Mouse (Mus musculus): ENCODE data around the gene Map3k19. TPM values are rescaled to one million over a fixed set of nuclear protein-coding genes. Genes with fewer than 3 reads are reported as not detected.

Gene Map3k19
- polyA plus RNA-seq, 1 experiment = 0.09 TPM

GRCm38 (mm10) chr1:127780142-127780541 is 74.7 kb downstream of the Map3k19 start:
- H3K4me1 ChIP-seq = peaks cover 82% of the 10 kb centered on the region
- peaks cover 56% of the 10 kb centered on the region for H3K36me3 ChIP-seq (replicated peaks; ENCODE audit: low read length)
- H3K27me3 ChIP-seq (replicated peaks) = no peaks in the 10 kb centered on the region
- H3K9me3 ChIP-seq = no peaks in the 10 kb centered on the region
- TF ChIP-seq FLI1 (IDR thresholded peaks at IDR 0.05; ENCODE audit: low read length) (no peak), GATA1 (IDR thresholded peaks at IDR 0.05; ENCODE audit: borderline replicate concordance, low read length) (no peak)
- H3K4me3 ChIP-seq (replicated peaks) = no peak overlapping the region

DNA sequence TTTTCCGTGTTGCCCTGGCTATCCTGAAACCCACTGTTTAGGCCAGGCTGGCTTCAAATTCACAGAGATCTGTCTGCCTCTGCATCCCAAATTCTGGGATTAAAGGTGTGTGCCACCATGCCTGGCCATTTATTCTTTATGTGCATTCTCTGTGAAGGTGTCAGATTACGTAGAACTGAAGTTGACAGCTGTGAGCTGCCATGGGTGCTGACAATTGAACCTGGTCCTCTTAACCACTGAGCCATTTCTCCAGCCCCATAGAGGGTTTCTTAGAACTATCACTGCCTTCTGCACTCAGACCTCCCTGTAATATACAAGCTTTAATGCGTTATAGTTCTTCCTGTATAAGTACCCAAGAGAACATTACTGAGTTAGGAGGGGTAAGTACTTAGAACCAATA is 76.2 kb downstream of the Map3k19 start:
- peaks cover 43% of the 10 kb centered on the region for H3K36me3 ChIP-seq (replicated peaks; ENCODE audit: low read length)

DNA sequence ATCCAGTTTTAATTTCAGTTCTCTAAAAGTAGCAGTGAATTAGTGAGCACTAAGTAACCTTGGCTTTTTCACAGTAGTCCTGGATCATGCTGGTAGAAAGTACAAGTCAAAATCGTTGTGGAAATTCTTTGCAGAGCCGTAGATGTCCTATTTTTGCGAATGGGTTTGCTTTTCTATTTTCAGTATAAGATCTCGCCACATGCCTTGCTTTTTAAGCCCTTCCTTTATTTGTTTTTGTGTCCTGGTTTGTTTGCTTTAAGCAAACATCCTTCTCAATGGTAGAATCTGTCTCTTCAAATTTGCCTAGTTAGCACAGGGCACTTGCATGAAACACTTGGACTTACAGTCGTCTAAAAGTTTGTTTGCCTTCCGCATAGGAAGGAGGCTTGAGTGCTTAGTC is 78.6 kb downstream of the Map3k19 start:
- TF ChIP-seq GATA1 (IDR thresholded peaks at IDR 0.05; ENCODE audit: borderline replicate concordance, low read length) (no peak), FLI1 (IDR thresholded peaks at IDR 0.05; ENCODE audit: low read length) (no peak)
- Histone ChIP-seq H3K36me3 (replicated peaks; ENCODE audit: low read length) (peaks cover 35% of the 10 kb centered on the region), H3K4me3 (replicated peaks) (peak overlapping the region; percentile 100), H3K27me3 (replicated peaks) (no peaks in the 10 kb centered on the region), H3K9me3 (no peaks in the 10 kb centered on the region), H3K4me1 (peaks cover 65% of the 10 kb centered on the region)

More for the DNA sequence above, 76.2 kb downstream of the Map3k19 start:
- Histone ChIP-seq H3K9me3 (no peaks in the 10 kb centered on the region), H3K4me3 (replicated peaks) (no peak overlapping the region), H3K4me1 (peaks cover 71% of the 10 kb centered on the region), H3K27me3 (replicated peaks) (no peaks in the 10 kb centered on the region)
- TF ChIP-seq FLI1 (IDR thresholded peaks at IDR 0.05; ENCODE audit: low read length) (no peak), GATA1 (IDR thresholded peaks at IDR 0.05; ENCODE audit: borderline replicate concordance, low read length) (no peak)

GRCm38 (mm10) chr1:127775206-127775720 is 79.6 kb downstream of the Map3k19 start:
- Histone ChIP-seq H3K27me3 (replicated peaks) (no peaks in the 10 kb centered on the region), H3K4me1 (peaks cover 56% of the 10 kb centered on the region), H3K4me3 (replicated peaks) (peak overlapping the region; percentile 100), H3K36me3 (replicated peaks; ENCODE audit: low read length) (peaks cover 36% of the 10 kb centered on the region), H3K9me3 (no peaks in the 10 kb centered on the region)
- TF ChIP-seq FLI1 (IDR thresholded peaks at IDR 0.05; ENCODE audit: low read length) (no peak), GATA1 (IDR thresholded peaks at IDR 0.05; ENCODE audit: borderline replicate concordance, low read length) (no peak)

DNA sequence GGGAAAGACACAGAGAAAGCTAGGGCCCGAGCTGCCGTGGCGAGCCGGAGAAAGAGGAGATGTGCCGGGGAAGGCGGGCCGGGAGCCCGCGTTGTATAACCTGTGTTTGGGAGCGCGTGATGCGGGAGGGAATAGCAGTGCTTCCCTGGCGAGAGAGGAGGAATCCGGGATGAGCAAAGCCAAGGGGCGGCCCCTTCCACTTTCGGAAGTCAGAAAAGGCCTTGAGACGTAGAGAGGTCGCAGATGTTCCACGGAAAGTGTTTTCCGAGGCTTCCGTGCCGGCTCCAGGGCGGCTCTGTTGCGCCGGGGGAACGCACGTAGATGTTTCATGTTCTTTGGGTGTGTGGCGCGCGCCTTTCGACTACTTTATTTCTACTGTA is 80.3 kb downstream of the Map3k19 start:
- Histone ChIP-seq H3K4me1 (peaks cover 49% of the 10 kb centered on the region), H3K27me3 (replicated peaks) (no peaks in the 10 kb centered on the region), H3K4me3 (replicated peaks) (peak overlapping the region; percentile 100), H3K9me3 (no peaks in the 10 kb centered on the region), H3K36me3 (replicated peaks; ENCODE audit: low read length) (peaks cover 33% of the 10 kb centered on the region)
- no peak for TF ChIP-seq FLI1 (IDR thresholded peaks at IDR 0.05; ENCODE audit: low read length)
- TF ChIP-seq GATA1 (IDR thresholded peaks at IDR 0.05; ENCODE audit: borderline replicate concordance, low read length) = no peak

DNA sequence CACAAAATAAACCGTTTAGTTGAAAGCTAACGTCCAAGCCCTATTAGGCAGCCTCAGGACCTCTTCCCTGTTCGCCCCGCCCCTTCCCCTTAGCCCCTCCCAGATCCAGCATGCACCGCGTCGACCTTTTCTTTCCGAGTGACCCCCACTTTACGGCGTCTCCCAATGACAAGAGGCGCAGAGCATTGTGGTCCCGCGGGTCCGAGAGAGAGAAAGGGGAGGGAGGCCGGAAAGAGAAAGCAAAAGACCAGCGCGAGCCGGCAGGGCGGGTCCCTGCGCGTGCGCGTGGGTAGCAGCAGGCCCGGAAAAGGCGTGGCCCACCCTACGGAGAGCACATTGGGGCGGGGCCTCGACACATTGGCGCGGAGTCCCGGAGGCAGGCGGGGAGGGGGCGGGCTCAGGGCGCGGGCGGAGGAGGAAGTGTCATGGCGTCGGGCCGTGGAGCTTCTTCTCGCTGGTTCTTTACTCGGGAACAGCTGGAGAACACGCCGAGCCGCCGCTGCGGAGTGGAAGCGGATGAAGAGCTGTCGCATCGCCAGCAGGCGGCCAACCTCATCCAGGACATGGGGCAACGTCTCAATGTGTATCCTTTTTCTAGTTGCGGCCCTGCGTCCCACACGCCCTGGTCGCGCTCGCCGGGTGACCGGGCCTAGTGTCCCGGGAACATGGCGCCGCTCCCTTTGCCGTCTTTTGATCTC is 80.9 kb downstream of the Map3k19 start, which contains the start of gene Ccnt2:
Gene Ccnt2, plus strand, starts transcription at position 362 of the 698 bp plus-strand sequence.
- TF ChIP-seq GATA1 (IDR thresholded peaks at IDR 0.05; ENCODE audit: borderline replicate concordance, low read length) (no peak), FLI1 (IDR thresholded peaks at IDR 0.05; ENCODE audit: low read length) (no peak)
- peaks cover 43% of the 10 kb centered on the region for H3K4me1 ChIP-seq
- H3K4me3 ChIP-seq (replicated peaks) = peak within 1 kb of the TSS; percentile 100
- H3K9me3 ChIP-seq = no peaks in the 10 kb centered on the region
- no peaks in the 10 kb centered on the region for H3K27me3 ChIP-seq (replicated peaks)
- peaks cover 28% of the 10 kb centered on the region for H3K36me3 ChIP-seq (replicated peaks; ENCODE audit: low read length)

DNA sequence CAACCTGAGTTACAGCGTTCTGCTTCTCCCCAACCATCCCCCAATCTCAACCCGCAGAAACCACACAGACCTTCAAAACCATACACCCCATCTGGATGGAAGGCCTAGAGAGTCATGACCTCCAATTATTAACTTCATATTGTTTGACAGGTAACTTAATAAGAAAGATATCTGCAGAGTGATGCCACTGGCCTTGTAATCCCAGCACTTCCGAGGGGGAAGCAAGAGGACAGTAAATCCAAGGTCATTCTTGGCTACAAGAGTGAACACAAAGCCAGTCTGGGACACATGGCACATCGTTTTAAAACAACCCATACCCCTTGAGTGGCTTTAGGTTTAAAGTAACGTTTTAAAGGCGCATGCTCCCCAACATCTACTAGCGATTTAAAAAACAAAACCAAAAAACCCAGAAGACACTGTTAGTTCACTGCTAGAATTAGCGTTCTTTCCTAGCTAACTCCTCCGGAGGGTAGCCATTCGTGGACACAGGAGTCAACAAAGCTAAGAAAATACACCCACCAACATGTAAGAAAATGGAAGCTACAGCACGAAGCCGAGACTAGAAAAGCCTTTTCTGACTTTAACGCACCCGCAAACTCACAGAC is 81.5 kb downstream of the Map3k19 start:
- H3K4me3 ChIP-seq (replicated peaks) = peak overlapping the region; percentile 100
- TF ChIP-seq FLI1 (IDR thresholded peaks at IDR 0.05; ENCODE audit: low read length) (no peak), GATA1 (IDR thresholded peaks at IDR 0.05; ENCODE audit: borderline replicate concordance, low read length) (no peak)
- H3K27me3 ChIP-seq (replicated peaks) = no peaks in the 10 kb centered on the region

GRCm38 (mm10) chr1:127766741-127767140 is 88.1 kb downstream of the Map3k19 start:
- H3K27me3 ChIP-seq (replicated peaks) = peaks cover 2% of the 10 kb centered on the region
- H3K9me3 ChIP-seq = no peaks in the 10 kb centered on the region
- peaks cover 1% of the 10 kb centered on the region; the same call in 1 of the 2 replicates for H3K4me1 ChIP-seq
- no peak for TF ChIP-seq GATA1 (IDR thresholded peaks at IDR 0.05; ENCODE audit: borderline replicate concordance, low read length)
- no peak for TF ChIP-seq FLI1 (IDR thresholded peaks at IDR 0.05; ENCODE audit: low read length)
- peaks cover 8% of the 10 kb centered on the region for H3K36me3 ChIP-seq (replicated peaks; ENCODE audit: low read length)
- no peak overlapping the region for H3K4me3 ChIP-seq (replicated peaks)

More for the DNA sequence above, 81.5 kb downstream of the Map3k19 start:
- H3K9me3 ChIP-seq = no peaks in the 10 kb centered on the region
- peaks cover 37% of the 10 kb centered on the region for H3K4me1 ChIP-seq
- peaks cover 22% of the 10 kb centered on the region for H3K36me3 ChIP-seq (replicated peaks; ENCODE audit: low read length)

GRCm38 (mm10) chr1:127765468-127765867 is 89.4 kb downstream of the Map3k19 start:
- no peak for TF ChIP-seq GATA1 (IDR thresholded peaks at IDR 0.05; ENCODE audit: borderline replicate concordance, low read length)
- no peak for TF ChIP-seq FLI1 (IDR thresholded peaks at IDR 0.05; ENCODE audit: low read length)
- no peaks in the 10 kb centered on the region for H3K9me3 ChIP-seq
- H3K4me3 ChIP-seq (replicated peaks) = no peak overlapping the region
- peaks cover 7% of the 10 kb centered on the region for H3K4me1 ChIP-seq
- H3K27me3 ChIP-seq (replicated peaks) = peaks cover 2% of the 10 kb centered on the region
- no peaks in the 10 kb centered on the region for H3K36me3 ChIP-seq (replicated peaks; ENCODE audit: low read length)

Other genes with a start within 250 kb of the Map3k19 start
- gene Tmem163, start 175.5 kb downstream of the Map3k19 start, polyA plus RNA-seq (2012; ENCODE audit: insufficient read depth, low replicate concordance) = 41.1 and 61.1 TPM in 2 replicates
- not detected in 2 replicates for gene Acmsd, start 125.6 kb downstream of the Map3k19 start, polyA plus RNA-seq (2012; ENCODE audit: insufficient read depth, low replicate concordance)
- gene Ccnt2, start 80.9 kb downstream of the Map3k19 start, polyA plus RNA-seq (2012; ENCODE audit: insufficient read depth, low replicate concordance) = 2.5 and 6.0 TPM in 2 replicates
- 10.5 and 30.7 TPM in 2 replicates for gene Rab3gap1, start 13.7 kb upstream of the Map3k19 start, polyA plus RNA-seq (2012; ENCODE audit: insufficient read depth, low replicate concordance)
- gene Zranb3, start 248.0 kb upstream of the Map3k19 start, polyA plus RNA-seq (2012; ENCODE audit: insufficient read depth, low replicate concordance) = 0.64 TPM in 1 of 2 replicates, not detected in the other
- gene R3hdm1, start 248.3 kb upstream of the Map3k19 start, polyA plus RNA-seq (2012; ENCODE audit: insufficient read depth, low replicate concordance) = 28.5 and 60.9 TPM in 2 replicates

Measured in megakaryocyte, embryonic 14.5 days (primary cell).